Mouse (Mus musculus) right cerebral cortex, adult 18-20 months (tissue): ENCODE measurements at regions not wholly inside any gene's neighbourhood (a gene's known extent, or its start where the extent isn't known, plus 50 kb on each side); places are given as distances from the start of the nearest gene placed in this dataset.
A peak's percentile ranks its signal among the peaks of the same experiment; 100 is the strongest.

Experiments used
- DNase-seq: peaks from one replicate; pipeline ENCODE4 v3.0.0; 2022; ENCODE audit warnings: mixed read lengths

GRCm38 (mm10) chr5:27963765-27964164 lies 107.4 kb upstream of the Insig1 start:
- DNase-seq: no peak

GRCm38 (mm10) chr5:27995186-27995585 lies 76.0 kb upstream of the Insig1 start:
- peak; percentile 51 for DNase-seq

- no peak for DNase-seq
These were observed 73.4 kb upstream of the Insig1 start for GRCm38 (mm10) chr5:27997751-27998150.

- DNase-seq: no peak
These were observed 68.2 kb upstream of the Insig1 start for GRCm38 (mm10) chr5:28002922-28003321.

DNA sequence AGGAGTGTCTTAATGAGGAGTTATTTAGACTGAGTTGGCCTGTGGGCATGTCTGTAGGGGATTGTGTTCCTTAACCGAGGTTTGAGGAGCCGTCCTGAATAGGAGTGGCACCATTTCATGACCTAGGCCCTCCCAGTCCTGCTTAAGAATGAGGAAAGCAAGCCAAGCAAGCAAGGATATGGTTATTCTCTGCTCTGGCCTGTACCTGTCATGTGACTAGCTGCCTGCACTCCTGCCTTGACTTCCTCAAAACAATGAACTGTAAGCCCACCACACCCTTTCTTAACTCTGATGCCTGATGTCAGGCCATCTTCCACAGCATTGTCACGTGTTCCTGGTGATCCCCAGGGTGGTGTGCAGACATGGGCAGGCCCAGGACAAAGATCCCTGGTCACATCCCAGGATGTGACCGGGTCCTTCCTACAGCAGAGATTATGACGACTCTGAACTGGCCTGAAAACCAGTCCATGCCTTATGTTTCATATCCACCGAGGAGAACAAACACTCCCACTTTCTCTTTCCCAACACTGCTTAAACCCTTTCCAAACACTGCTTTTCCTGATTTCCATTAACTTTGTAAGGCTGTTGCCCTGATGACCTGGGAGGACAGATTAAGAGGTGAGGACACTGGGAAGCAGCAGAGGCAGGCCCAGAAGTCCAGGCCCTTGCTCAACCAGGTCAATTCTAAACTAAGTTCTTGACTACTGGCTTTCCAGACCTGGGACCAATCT lies 67.2 kb upstream of the Insig1 start:
- no peak for DNase-seq

- DNase-seq: no peak
These were observed 66.7 kb upstream of the Insig1 start for GRCm38 (mm10) chr5:28004487-28004827.

DNA sequence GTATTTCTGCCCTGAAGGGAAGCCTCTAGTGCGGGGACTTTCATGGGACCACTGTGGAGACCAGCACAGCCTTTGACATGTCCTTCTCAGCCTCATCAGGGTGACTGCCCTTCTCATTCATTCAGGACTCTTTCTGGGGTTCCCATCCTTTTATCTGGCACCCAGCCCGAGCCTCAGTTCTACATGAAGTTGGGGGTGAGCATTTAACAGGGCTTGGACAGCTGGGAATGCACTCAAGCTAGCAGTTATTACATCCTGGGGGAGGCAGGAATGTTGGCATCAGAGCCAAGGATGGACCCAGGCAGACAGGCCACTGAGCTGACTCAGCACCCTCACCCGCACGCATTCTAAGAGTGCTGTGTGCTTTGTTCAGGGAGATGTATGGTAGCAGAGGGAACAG lies 61.8 kb upstream of the Insig1 start:
- no peak for DNase-seq

DNA sequence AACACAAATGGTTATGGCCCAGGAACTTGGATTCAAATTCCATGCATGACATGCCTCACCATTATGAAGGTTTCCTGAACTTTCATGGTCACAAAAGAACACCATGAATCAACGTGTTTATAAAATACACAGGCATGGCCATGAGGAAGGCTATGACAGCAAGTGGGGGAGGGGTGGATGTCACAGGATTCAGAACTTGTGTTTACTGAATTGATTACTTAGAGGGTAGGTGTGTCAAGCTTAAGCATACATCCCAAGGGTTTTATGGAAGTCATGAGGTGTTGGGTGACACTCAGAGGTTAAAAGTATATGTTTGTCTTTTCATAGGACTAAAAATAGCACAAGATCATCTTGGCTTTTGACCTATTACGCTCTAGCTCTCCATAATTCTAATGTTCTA lies 61.3 kb upstream of the Insig1 start:
- no peak for DNase-seq

DNA sequence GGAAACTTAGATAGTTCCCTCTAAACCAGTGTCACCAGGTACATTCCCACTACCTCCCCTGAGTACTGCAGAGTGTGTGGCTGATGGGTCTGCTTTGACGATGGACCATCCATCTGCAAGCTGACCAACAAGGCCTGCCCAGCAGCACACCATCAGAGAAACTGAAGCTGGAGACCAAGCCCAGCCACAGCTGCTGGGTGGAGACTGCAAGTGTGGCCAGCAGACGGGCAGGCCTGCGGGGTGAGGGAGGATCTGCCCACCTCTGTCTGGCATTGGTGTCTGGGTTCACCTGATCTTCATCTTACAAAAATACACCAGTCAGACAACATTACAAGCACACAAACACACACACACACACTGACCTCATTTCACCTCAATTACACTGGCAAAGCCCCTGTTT lies 60.6 kb upstream of the Insig1 start:
- DNase-seq: no peak

GRCm38 (mm10) chr5:28012496-28012895 lies 58.7 kb upstream of the Insig1 start:
- no peak for DNase-seq

DNA sequence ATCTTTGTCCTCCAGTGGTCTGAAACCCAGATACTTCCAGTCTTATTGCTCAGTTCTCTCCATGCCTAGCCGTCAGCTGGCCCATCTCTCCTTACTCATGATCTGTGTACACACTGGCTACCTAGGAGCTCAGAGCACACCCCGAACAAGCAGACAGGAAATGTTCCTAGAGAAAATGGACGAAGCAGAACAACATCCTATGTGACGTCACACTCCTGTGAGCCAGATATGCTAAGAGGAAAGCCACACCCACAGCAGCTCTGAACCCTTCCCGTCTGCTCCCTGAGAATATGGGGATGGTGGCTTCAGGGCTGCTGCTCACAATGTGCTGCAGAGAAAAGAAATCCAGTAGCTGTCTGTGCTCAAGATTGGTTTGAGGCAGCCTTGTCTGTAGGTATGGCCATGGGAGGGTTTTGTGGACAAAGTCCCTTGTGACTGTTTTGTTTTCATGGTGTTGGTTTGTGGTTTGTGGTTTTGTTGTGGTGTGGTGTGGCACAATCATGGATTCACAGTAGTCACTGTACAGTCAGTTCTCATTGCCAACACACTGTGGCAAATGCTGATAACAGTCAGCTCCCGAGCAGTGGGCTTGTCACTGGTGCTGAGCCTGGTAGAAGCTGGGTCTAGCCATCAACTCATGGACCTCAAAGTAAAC lies 57.4 kb upstream of the Insig1 start:
- DNase-seq: no peak

DNA sequence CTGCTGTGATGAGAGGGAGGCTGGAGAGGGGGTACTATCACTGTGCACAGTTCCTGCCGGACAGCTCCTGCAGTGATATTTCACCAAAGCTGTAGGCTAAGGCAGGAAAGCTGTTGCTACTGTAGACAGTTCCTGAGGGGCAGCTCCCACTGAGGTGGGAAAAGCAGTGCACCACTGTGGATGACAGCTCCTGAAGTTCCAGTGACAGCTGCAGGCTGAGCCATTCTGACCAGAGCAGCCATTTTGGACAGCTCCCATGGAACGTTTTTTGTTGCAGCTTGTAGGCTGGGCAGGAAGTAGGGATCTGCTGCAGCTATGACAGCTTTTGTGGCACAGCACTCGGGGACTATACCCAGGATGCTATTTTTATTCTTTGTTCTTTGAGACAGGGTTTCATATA lies 51.3 kb upstream of the Insig1 start:
- DNase-seq: no peak
